ENCODE assay signal across 12 mouse cellular contexts in the genomic region with DNA sequence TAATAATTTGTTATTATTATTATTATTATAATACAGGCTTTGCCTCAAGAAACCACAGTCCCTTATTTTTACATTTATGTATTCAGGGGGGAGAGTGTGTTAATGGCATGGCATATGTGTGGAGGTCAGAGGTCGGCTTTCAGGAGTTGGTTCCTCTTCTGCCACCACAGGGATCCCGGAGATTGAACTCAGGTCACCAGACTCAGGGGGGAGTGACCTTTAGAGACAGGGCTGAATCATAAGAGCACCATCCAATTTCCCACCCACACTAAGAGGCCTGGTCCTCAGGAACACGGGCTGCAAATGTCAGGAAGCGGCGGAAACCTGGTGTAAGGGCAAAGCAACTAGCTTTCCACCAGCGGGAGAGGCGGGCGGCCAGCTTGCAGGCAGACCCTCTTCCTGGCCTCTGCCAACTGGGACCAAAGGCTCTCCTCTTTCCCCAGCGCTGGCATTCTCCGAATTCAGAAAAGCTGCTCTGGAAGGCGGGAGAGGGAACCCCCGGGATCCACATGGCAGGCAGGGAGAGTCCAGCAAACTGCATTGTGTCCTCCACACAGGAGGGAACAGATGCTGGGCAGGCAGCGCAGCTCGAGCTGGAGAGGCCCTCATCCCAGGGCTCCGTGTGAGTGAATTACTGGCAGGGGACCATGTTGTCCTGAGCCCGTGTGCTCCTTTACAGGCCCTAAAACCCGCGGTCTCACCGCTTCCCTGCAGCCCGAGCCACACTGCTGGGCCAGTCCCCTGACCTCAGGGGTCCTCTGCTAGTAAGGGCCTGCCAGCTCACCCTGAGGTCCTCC.
A peak's percentile ranks its signal among the peaks of the same experiment; 100 is the strongest.
DNase-seq lines count a peak whose midpoint lies in the region; ATAC-seq and TF ChIP-seq lines count a peak whose summit lies in the region.
"Had no signal": no experiment of that assay in that cellular context is flagged by ENCODE, and none has a peak within 500 bp of the region (broad histone marks: within the 10 kb centered on the region; RNA-seq: fewer than 3 reads in every experiment).

No protein-coding gene starts in this region.

- H3K9ac ChIP-seq in hindbrain, embryonic 11.5 days (ENCODE audit: low read depth, low read length), result 0 out of 2 replicates have a peak overlapping the region, but pooled peaks have one; percentile 27
- H3K9ac ChIP-seq in heart, embryonic 12.5 days, result no peak overlapping the region
- H3K9ac ChIP-seq: hindbrain, embryonic 15.5 days; limb, embryonic 15.5 days had no signal

- TF ChIP-seq CTCF in E14TG2a.4 (conservative IDR thresholded peaks at IDR 0.05; ENCODE audit: low read length), result no peak

- H3K4me3 ChIP-seq in E14TG2a.4 (replicated peaks; ENCODE audit: low read length), result peak overlapping the region; percentile 70
- no peak overlapping the region for H3K4me3 ChIP-seq in hindbrain, embryonic 11.5 days (ENCODE audit: low read depth, low read length)
- no peak overlapping the region for H3K4me3 ChIP-seq in heart, embryonic 12.5 days
- H3K4me3 ChIP-seq: erythroblast, embryonic 14.5 days; hindbrain, embryonic 15.5 days had no signal

- no peak for ATAC-seq in hindbrain, embryonic 11.5 days (ENCODE audit: low FRiP score)
- no peak for ATAC-seq in heart, embryonic 12.5 days (ENCODE audit: insufficient number of reproducible peaks, low FRiP score)

- H3K27ac ChIP-seq in hindbrain, embryonic 11.5 days (ENCODE audit: low read depth, low read length), result no peak overlapping the region
- no peak overlapping the region for H3K27ac ChIP-seq in heart, embryonic 12.5 days (ENCODE audit: poor library complexity, severe bottlenecking)
- H3K27ac ChIP-seq: hindbrain, embryonic 15.5 days; limb, embryonic 15.5 days had no signal

- H3K4me2 ChIP-seq in hindbrain, embryonic 11.5 days (replicated peaks; ENCODE audit: low read depth, low read length), result no peak overlapping the region
- H3K4me2 ChIP-seq in heart, embryonic 12.5 days, result no peak overlapping the region

- WGBS in hindbrain, embryonic 11.5 days, result 48% methylated on average over 20 of the region's 20 CpGs
- WGBS in heart, embryonic 12.5 days, result 67% methylated on average over 20 of the region's 20 CpGs

- peak; percentile 58 to 73 for DNase-seq in cerebellum, postnatal 10 days
- no peak for DNase-seq in cerebellum, postnatal 36 days
- peak; percentile 14 to 21 for DNase-seq in layer of hippocampus, postnatal 14 days (ENCODE audit: low spot score in 2 of 2)
- DNase-seq in layer of hippocampus, adult 8-10 months (ENCODE audit: low spot score in 2 of 2), result no peak
- DNase-seq in hindbrain, embryonic 11.5 days (ENCODE audit: low spot score), result peak; percentile 39
- no peak for DNase-seq in urinary bladder, postnatal 25 days (ENCODE audit: low spot score)
- DNase-seq: gastrocnemius, postnatal 36 days had no signal

- H3K27me3 ChIP-seq in E14TG2a.4 (ENCODE audit: insufficient read depth, low read length), result no peaks in the 10 kb centered on the region
- H3K27me3 ChIP-seq in hindbrain, embryonic 11.5 days (ENCODE audit: control insufficient read depth, insufficient read depth, low read length), result no peaks in the 10 kb centered on the region
- H3K27me3 ChIP-seq in heart, embryonic 12.5 days (replicated peaks), result no peaks in the 10 kb centered on the region
- H3K27me3 ChIP-seq: hindbrain, embryonic 15.5 days; limb, embryonic 15.5 days had no signal

- H3K9me3 ChIP-seq in E14TG2a.4 (ENCODE audit: low read length), result peaks cover 7% of the 10 kb centered on the region
- H3K9me3 ChIP-seq in hindbrain, embryonic 11.5 days (ENCODE audit: control insufficient read depth, low read length), result no peaks in the 10 kb centered on the region
- H3K9me3 ChIP-seq in heart, embryonic 12.5 days (replicated peaks), result no peaks in the 10 kb centered on the region
- H3K9me3 ChIP-seq: hindbrain, embryonic 15.5 days; limb, embryonic 15.5 days had no signal

- H3K36me3 ChIP-seq in E14TG2a.4 (ENCODE audit: insufficient read depth, low read length), result no peaks in the 10 kb centered on the region
- H3K36me3 ChIP-seq in hindbrain, embryonic 11.5 days (ENCODE audit: control insufficient read depth, insufficient read depth, low read length), result no peaks in the 10 kb centered on the region
- H3K36me3 ChIP-seq in heart, embryonic 12.5 days, result no peaks in the 10 kb centered on the region
- H3K36me3 ChIP-seq: hindbrain, embryonic 15.5 days; limb, embryonic 15.5 days had no signal

- H3K4me1 ChIP-seq in E14TG2a.4 (replicated peaks; ENCODE audit: low read depth, low read length), result peaks cover 68% of the 10 kb centered on the region
- H3K4me1 ChIP-seq in hindbrain, embryonic 11.5 days (replicated peaks; ENCODE audit: control insufficient read depth, insufficient read depth, low read length), result 0 out of 2 replicates have a peak, but pooled peaks cover 2% of the 10 kb centered on the region
- H3K4me1 ChIP-seq in heart, embryonic 12.5 days (replicated peaks), result peaks cover 4% of the 10 kb centered on the region

Comparison
In these comparisons a context has a peak if more than half of its experiments do, and no peak if none do; other contexts are left out.
1. DNase-seq: peak in cerebellum, postnatal 10 days (2 of 2), layer of hippocampus, postnatal 14 days (2 of 2) and hindbrain, embryonic 11.5 days (single experiment); none in cerebellum, postnatal 36 days (0 of 2), layer of hippocampus, adult 8-10 months (0 of 2) and urinary bladder, postnatal 25 days (single experiment).